Mouse (Mus musculus) neural tube, embryonic 12.5 days (tissue): Measurements from ENCODE around the gene Rnf150. TPM values are rescaled to one million over a fixed set of nuclear protein-coding genes. Genes with fewer than 3 reads are reported as not detected.
"Not testable (repeated sequence)": the region's sequence is repeated elsewhere in the genome, so short reads cannot be mapped to it uniquely, and the experiment has no call there.

Experiments used
- ATAC-seq: fragments of 200-750 bp; cut with Nextera tagmentation; 2 replicates; pipeline ENCODE4 v1.8.0; 2017; ENCODE audit warnings: low read depth, mild to moderate bottlenecking, moderate TSS enrichment, moderate library complexity; ENCODE audit not compliant: low FRiP score
- H3K27ac ChIP-seq: fragments of 300-500 bp; sonication (generic); 2 replicates; pipeline ENCODE4 v1.5.1; 2016
- H3K27me3 ChIP-seq: fragments of 300-500 bp; sonication (generic); replicated peaks from 2 replicates; pipeline ENCODE4 v1.6.1; 2016; ENCODE audit warnings: mild to moderate bottlenecking
- H3K36me3 ChIP-seq: fragments of 300-500 bp; sonication (generic); 2 replicates; pipeline ENCODE4 v1.6.1; 2016; ENCODE audit warnings: mild to moderate bottlenecking
- H3K4me1 ChIP-seq: fragments of 300-500 bp; sonication (generic); 2 replicates; pipeline ENCODE4 v1.6.1; 2016
- H3K4me2 ChIP-seq: fragments of 300-500 bp; sonication (generic); replicated peaks from 2 replicates; pipeline ENCODE4 v1.6.1; 2016; ENCODE audit warnings: mild to moderate bottlenecking
- H3K4me3 ChIP-seq: fragments of 300-500 bp; sonication (generic); 2 replicates; pipeline ENCODE4 v1.5.1; 2016
- H3K9ac ChIP-seq: fragments of 300-500 bp; sonication (generic); 2 replicates; pipeline ENCODE4 v1.6.1; 2016; ENCODE audit warnings: mild to moderate bottlenecking
- H3K9me3 ChIP-seq: fragments of 300-500 bp; sonication (generic); 2 replicates; pipeline ENCODE4 v1.6.1; 2016; ENCODE audit warnings: mild to moderate bottlenecking
- WGBS: fragments of 180-500 bp; shearing (Covaris S2); methylation state at CpG from one replicate; pipeline ENCODE4 v1.1.7; 2016; 5-methylcytosine and 5-hydroxymethylcytosine counted together
- polyA plus RNA-seq: library from polyadenylated mRNA; unstranded; fragments of >200 nt; fragmentation: Nextera tagmentation; extraction: Ambion mirVana; gene quantifications from 2 replicates; pipeline ENCODE4 v1.2.1, GENCODE M21; 2016

Rnf150 gene
- polyA plus RNA-seq, 1 experiment from 2014 or later, result 2.5 TPM

GRCm38 (mm10) chr8:83066846-83067245, 203.7 kb downstream of the Rnf150 start:
- 79% methylated on average over 3 of the region's 3 CpGs for WGBS
- ATAC-seq, result no peak
- H3K4me2 ChIP-seq, result no peak overlapping the region
- H3K9ac ChIP-seq, result no peak overlapping the region
- H3K9me3 ChIP-seq, result no peaks in the 10 kb centered on the region
- H3K27ac ChIP-seq, result no peak overlapping the region
- H3K4me3 ChIP-seq, result no peak overlapping the region
- no peaks in the 10 kb centered on the region for H3K4me1 ChIP-seq
- H3K36me3 ChIP-seq, result no peaks in the 10 kb centered on the region
- no peaks in the 10 kb centered on the region for H3K27me3 ChIP-seq

GRCm38 (mm10) chr8:83067906-83068305, 204.8 kb downstream of the Rnf150 start:
- H3K36me3 ChIP-seq, result no peaks in the 10 kb centered on the region
- no peaks in the 10 kb centered on the region for H3K27me3 ChIP-seq
- no peaks in the 10 kb centered on the region for H3K9me3 ChIP-seq
- H3K9ac ChIP-seq, result no peak overlapping the region
- H3K4me2 ChIP-seq, result no peak overlapping the region
- H3K4me1 ChIP-seq, result no peaks in the 10 kb centered on the region
- 81% methylated on average over 7 of the region's 7 CpGs for WGBS
- no peak overlapping the region for H3K27ac ChIP-seq
- no peak for ATAC-seq
- no peak overlapping the region for H3K4me3 ChIP-seq

GRCm38 (mm10) chr8:83074248-83074647, 211.1 kb downstream of the Rnf150 start:
- no peak overlapping the region for H3K4me2 ChIP-seq
- no peaks in the 10 kb centered on the region for H3K36me3 ChIP-seq
- no peaks in the 10 kb centered on the region for H3K27me3 ChIP-seq
- 82% methylated on average over 3 of the region's 3 CpGs for WGBS
- no peaks in the 10 kb centered on the region for H3K4me1 ChIP-seq
- no peak overlapping the region for H3K9ac ChIP-seq
- ATAC-seq, result no peak
- H3K27ac ChIP-seq, result no peak overlapping the region
- H3K4me3 ChIP-seq, result no peak overlapping the region
- no peaks in the 10 kb centered on the region for H3K9me3 ChIP-seq

- Histone ChIP-seq H3K27ac (no peak overlapping the region), H3K9me3 (no peaks in the 10 kb centered on the region), H3K4me2 (no peak overlapping the region), H3K4me3 (no peak overlapping the region), H3K27me3 (no peaks in the 10 kb centered on the region), H3K36me3 (no peaks in the 10 kb centered on the region), H3K9ac (no peak overlapping the region), H3K4me1 (no peaks in the 10 kb centered on the region)
- WGBS, result 88% methylated on average over 1 of the region's 1 CpGs
- no peak for ATAC-seq
These were observed 213.5 kb downstream of the Rnf150 start for GRCm38 (mm10) chr8:83076621-83077020.

- H3K4me1 ChIP-seq, result no peaks in the 10 kb centered on the region
- no peak overlapping the region for H3K9ac ChIP-seq
- no peak overlapping the region for H3K4me2 ChIP-seq
- no peaks in the 10 kb centered on the region for H3K9me3 ChIP-seq
- no peaks in the 10 kb centered on the region for H3K36me3 ChIP-seq
- ATAC-seq, result no peak
- 88% methylated on average over 2 of the region's 2 CpGs for WGBS
- H3K27me3 ChIP-seq, result no peaks in the 10 kb centered on the region
- no peak overlapping the region for H3K27ac ChIP-seq
- H3K4me3 ChIP-seq, result no peak overlapping the region
These were observed 214.2 kb downstream of the Rnf150 start for GRCm38 (mm10) chr8:83077329-83077728.

GRCm38 (mm10) chr8:83078701-83079533, 215.8 kb downstream of the Rnf150 start:
- no peak overlapping the region for H3K9ac ChIP-seq
- H3K27ac ChIP-seq, result no peak overlapping the region
- 65% methylated on average over 12 of the region's 12 CpGs for WGBS
- H3K4me1 ChIP-seq, result no peaks in the 10 kb centered on the region
- H3K4me3 ChIP-seq, result no peak overlapping the region
- no peaks in the 10 kb centered on the region for H3K9me3 ChIP-seq
- no peaks in the 10 kb centered on the region for H3K27me3 ChIP-seq
- no peak overlapping the region for H3K4me2 ChIP-seq
- no peak for ATAC-seq
- H3K36me3 ChIP-seq, result no peaks in the 10 kb centered on the region

GRCm38 (mm10) chr8:83079534-83079844, 216.3 kb downstream of the Rnf150 start:
- 91% methylated on average over 5 of the region's 5 CpGs for WGBS
- no peaks in the 10 kb centered on the region for H3K9me3 ChIP-seq
- H3K4me1 ChIP-seq, result no peaks in the 10 kb centered on the region
- ATAC-seq, result no peak
- no peak overlapping the region for H3K4me2 ChIP-seq
- H3K4me3 ChIP-seq, result no peak overlapping the region
- H3K9ac ChIP-seq, result no peak overlapping the region
- no peaks in the 10 kb centered on the region for H3K27me3 ChIP-seq
- no peaks in the 10 kb centered on the region for H3K36me3 ChIP-seq
- no peak overlapping the region for H3K27ac ChIP-seq

- Histone ChIP-seq H3K4me3 (no peak overlapping the region), H3K27ac (no peak overlapping the region), H3K36me3 (no peaks in the 10 kb centered on the region), H3K4me1 (no peaks in the 10 kb centered on the region), H3K9ac (no peak overlapping the region), H3K9me3 (no peaks in the 10 kb centered on the region), H3K27me3 (no peaks in the 10 kb centered on the region), H3K4me2 (no peak overlapping the region)
- 76% methylated on average over 4 of the region's 4 CpGs for WGBS
- ATAC-seq, result no peak
These were observed 218.1 kb downstream of the Rnf150 start for GRCm38 (mm10) chr8:83081266-83081665.

- H3K36me3 ChIP-seq, H3K4me2 ChIP-seq, H3K9ac ChIP-seq, H3K27ac ChIP-seq, H3K4me1 ChIP-seq, H3K27me3 ChIP-seq, H3K9me3 ChIP-seq, ATAC-seq, H3K4me3 ChIP-seq: not testable (repeated sequence)
- 73% methylated on average over 8 of the region's 8 CpGs for WGBS
These were observed 218.7 kb downstream of the Rnf150 start for GRCm38 (mm10) chr8:83081806-83082205.

GRCm38 (mm10) chr8:83082251-83082650, 219.1 kb downstream of the Rnf150 start:
- H3K27me3 ChIP-seq, result no peaks in the 10 kb centered on the region
- H3K4me2 ChIP-seq, result no peak overlapping the region
- H3K4me3 ChIP-seq, result no peak overlapping the region
- H3K4me1 ChIP-seq, result no peaks in the 10 kb centered on the region
- H3K9me3 ChIP-seq, result no peaks in the 10 kb centered on the region
- H3K27ac ChIP-seq, result no peak overlapping the region
- ATAC-seq, result no peak
- H3K36me3 ChIP-seq, result no peaks in the 10 kb centered on the region
- H3K9ac ChIP-seq, result no peak overlapping the region
- whole genome bisulfite sequencing, result 92% methylated on average over 7 of the region's 7 CpGs

- H3K4me3 ChIP-seq, result no peak overlapping the region
- no peak overlapping the region for H3K27ac ChIP-seq
- no peaks in the 10 kb centered on the region for H3K27me3 ChIP-seq
- ATAC-seq, result no peak
- no peak overlapping the region for H3K9ac ChIP-seq
- H3K9me3 ChIP-seq, result no peaks in the 10 kb centered on the region
- no peaks in the 10 kb centered on the region for H3K36me3 ChIP-seq
- 68% methylated on average over 6 of the region's 6 CpGs for WGBS
- H3K4me2 ChIP-seq, result no peak overlapping the region
- no peaks in the 10 kb centered on the region for H3K4me1 ChIP-seq
These were observed 220.3 kb downstream of the Rnf150 start for GRCm38 (mm10) chr8:83083452-83083851.

GRCm38 (mm10) chr8:83085581-83085980, 222.4 kb downstream of the Rnf150 start:
- no peaks in the 10 kb centered on the region for H3K27me3 ChIP-seq
- ATAC-seq, result no peak

GRCm38 (mm10) chr8:83086625-83087024, 223.5 kb downstream of the Rnf150 start:
- WGBS, result 89% methylated on average over 8 of the region's 8 CpGs
- ATAC-seq, result no peak

More at GRCm38 (mm10) chr8:83085581-83085980, 222.4 kb downstream of the Rnf150 start:
- no peak overlapping the region for H3K4me2 ChIP-seq
- H3K4me3 ChIP-seq, result no peak overlapping the region
- no peaks in the 10 kb centered on the region for H3K4me1 ChIP-seq
- no peak overlapping the region for H3K9ac ChIP-seq
- no peaks in the 10 kb centered on the region for H3K36me3 ChIP-seq
- WGBS, result 76% methylated on average over 3 of the region's 3 CpGs
- no peak overlapping the region for H3K27ac ChIP-seq
- H3K9me3 ChIP-seq, result no peaks in the 10 kb centered on the region

More at GRCm38 (mm10) chr8:83086625-83087024, 223.5 kb downstream of the Rnf150 start:
- H3K4me3 ChIP-seq, result no peak overlapping the region
- H3K4me1 ChIP-seq, result no peaks in the 10 kb centered on the region
- H3K36me3 ChIP-seq, result no peaks in the 10 kb centered on the region
- no peak overlapping the region for H3K4me2 ChIP-seq
- no peaks in the 10 kb centered on the region for H3K27me3 ChIP-seq
- H3K9me3 ChIP-seq, result no peaks in the 10 kb centered on the region
- no peak overlapping the region for H3K9ac ChIP-seq
- H3K27ac ChIP-seq, result no peak overlapping the region
